Mouse (Mus musculus): Measurements from ENCODE around the gene Cd48.

GRCm38 (mm10) chr1:171667160-171667559, 14.6 kb upstream of the Cd48 start:
- TF ChIP-seq CTCF (IDR thresholded peaks at IDR 0.05; ENCODE audit: extremely low read depth, insufficient read depth, insufficient read length, insufficient replicate concordance), result no peak
- TF ChIP-seq POLR2A (IDR thresholded peaks at IDR 0.05; ENCODE audit: low read depth, low read length), result no peak

All from spleen, adult 2 months (tissue).